Mouse (Mus musculus) common myeloid progenitor, adult 5-6 weeks (primary cell): ENCODE measurements around the gene Ehd2. TPM values are rescaled to one million over a fixed set of nuclear protein-coding genes. Genes with fewer than 3 reads are reported as not detected.

Experiments used
- ATAC-seq: replicated peaks from 2 replicates; pipeline ENCODE4 v1.8.0; 2016; ENCODE audit warnings: low read depth, mild to moderate bottlenecking, moderate TSS enrichment, inconsistent platforms; ENCODE audit not compliant: poor library complexity, severe bottlenecking
- total RNA-seq: library from RNA; stranded (forward); fragments of 200-1000, 187-1606 nt; gene quantifications from 2 replicates; pipeline ENCODE4 v1.2.3, GENCODE M21; 2017

Ehd2 gene
- total RNA-seq, 1 experiment from 2014 or later: 1.0 TPM

GRCm38 (mm10) chr7:15980246-15980645 is 12.9 kb upstream of the Ehd2 start:
- ATAC-seq: no peak

GRCm38 (mm10) chr7:15975904-15976303 is 8.5 kb upstream of the Ehd2 start:
- ATAC-seq: peak; percentile 80

DNA sequence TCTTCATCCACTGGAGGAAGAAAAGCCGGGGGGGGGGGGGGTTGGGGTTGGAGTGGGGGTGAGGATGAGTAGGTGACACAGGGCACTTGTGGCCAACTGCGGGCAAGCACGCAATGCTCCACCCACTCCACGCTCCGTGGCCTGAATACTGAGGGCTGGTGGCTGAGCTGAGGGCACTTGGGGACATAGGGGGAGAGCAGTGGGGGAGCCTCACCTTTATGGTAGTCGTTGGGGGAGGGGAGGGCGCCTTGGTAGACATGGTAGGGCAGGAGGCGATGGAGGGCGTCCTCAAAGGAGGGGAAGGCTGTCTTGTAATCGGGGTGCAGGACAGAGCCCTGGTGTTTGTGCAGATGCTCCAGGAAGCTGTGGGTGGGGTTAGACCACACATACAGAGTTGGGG is 8.1 kb upstream of the Ehd2 start:
- no peak for ATAC-seq

- ATAC-seq: peak; percentile 61
Observed at GRCm38 (mm10) chr7:15974712-15975111, 7.3 kb upstream of the Ehd2 start.

- ATAC-seq: no peak
Observed at GRCm38 (mm10) chr7:15972247-15972646, 4.9 kb upstream of the Ehd2 start.

DNA sequence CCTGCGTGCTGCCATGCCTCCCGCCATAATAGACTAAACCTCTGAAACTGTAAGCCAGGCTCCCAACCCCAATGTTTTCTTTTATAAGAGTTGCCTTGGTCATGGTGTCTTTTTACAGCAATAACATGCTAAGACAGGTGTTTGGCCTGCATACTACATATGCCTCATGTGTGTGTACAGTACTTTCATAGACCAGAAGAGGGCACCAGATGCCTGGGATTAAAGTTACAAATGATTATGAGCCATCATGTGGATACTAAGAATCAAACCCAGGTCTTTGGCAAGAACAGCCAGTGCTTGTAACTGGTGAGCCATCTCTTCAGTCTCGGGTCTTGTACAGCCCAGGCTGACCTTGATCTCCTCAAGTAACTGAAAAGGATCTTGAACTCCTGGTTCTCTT is 2.3 kb upstream of the Ehd2 start:
- no peak for ATAC-seq

GRCm38 (mm10) chr7:15968322-15968721 is 955 bp upstream of the Ehd2 start:
- no peak for ATAC-seq

GRCm38 (mm10) chr7:15966489-15966888 is 878 bp downstream of the Ehd2 start:
- ATAC-seq: no peak

DNA sequence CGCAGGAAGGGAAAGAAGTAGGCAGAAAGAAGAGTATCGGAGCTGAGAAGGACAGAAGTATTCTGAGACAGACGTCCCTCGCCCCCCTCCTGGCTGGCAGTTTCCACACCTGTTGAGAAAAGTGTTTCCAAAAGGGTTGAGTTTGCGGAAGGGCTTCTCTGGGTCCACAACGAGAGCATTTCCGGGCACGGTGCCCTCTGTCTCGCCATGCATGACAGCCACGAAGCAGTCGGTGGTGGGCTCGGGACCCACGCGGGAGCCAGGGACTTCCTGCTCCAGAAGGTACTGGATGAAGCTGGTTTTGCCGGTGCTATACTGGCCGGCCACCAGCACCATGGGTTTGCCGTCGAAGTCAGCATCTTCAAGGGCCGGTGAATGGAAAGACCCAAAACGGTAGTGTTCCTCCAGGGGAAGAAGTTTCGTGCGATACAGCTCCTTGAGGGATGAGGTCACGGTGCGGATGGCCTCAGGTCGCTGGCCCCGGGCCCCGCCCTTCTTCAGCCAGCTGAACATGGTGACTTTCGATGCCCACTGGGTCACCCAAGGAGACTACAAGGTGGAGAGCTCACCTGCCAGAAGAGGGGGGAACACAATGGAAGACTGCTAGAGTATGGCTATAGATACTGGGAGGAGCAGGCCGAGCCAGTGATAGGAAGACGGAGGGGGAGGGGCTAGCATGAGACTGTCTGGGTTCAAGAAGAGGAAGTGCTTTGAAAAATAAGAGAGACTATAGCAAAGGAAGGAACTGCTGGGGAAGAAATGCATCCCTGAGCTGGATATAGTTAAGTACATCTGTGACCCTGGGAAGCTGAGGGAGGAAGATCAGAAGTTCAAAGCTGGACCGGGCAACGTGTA is 3.3 kb downstream of the Ehd2 start:
- ATAC-seq: no peak

DNA sequence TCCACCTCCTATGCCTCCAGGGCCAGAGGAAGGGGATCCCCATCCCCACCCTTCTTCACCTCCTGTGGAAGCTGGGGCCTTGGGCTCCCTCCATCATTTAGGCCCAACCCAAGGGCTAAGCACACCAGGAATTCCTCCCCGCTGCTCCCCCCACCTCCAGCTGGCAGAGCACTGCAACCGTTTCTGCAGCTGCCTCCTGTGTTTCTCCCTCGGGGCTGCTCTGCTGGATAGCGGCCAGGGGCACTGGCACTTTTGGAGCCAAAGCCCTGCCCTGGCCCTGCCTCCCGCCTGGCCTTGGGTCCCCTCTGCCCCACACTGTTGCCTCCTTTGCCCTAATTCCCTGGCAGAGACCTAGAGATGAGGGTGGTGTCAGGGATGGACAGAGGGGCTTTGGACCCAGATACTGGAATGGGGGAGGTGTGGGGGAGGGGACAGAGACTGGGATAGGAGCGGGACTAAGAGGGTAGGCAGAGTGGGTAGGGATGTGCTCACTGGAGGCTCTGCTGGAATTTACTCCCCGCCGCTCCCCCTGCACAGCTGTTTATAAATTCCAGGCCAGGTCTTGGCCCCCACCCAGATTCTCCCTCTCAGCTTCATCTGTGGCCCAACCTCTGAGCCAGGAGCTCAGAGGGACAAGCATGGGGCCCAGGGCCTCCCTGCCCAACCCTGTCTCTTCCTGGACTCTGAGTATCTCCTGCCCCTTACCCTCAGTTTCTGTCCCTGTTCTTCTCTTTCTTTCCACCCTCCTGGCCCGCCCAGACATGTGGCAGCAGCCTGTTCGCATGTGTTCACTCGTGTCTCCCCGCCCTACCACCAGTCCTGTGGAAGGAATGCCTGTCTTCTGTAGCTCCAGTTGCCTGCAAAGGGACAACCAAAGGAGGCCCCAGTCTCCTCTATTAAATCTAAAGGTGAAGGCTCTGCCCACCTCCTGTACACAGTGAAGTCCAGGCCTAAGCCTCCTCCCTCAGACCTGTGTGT is 4.8 kb downstream of the Ehd2 start:
- no peak for ATAC-seq

GRCm38 (mm10) chr7:15961798-15962197 is 5.6 kb downstream of the Ehd2 start:
- no peak for ATAC-seq

- no peak for ATAC-seq
Observed at GRCm38 (mm10) chr7:15961239-15961638, 6.1 kb downstream of the Ehd2 start.

DNA sequence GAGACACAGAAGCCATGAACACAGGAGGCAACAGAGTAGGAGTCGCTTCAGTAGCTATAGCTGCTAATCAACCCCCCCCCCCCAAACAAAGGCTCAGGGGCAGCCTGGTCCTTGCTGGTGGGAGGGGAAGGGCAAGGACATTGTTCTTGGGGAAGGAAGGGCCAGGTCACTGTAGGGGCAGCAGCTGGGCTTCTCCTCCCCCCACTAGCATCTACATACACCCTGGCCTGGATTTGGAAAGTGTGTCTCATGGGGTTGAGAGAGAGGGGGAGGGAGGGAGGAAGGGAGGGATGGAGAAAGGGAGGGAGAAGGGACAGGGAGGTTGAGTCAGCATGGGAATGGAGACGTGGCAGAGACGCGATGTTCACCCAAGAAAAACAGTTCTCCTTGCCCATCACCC is 6.7 kb downstream of the Ehd2 start:
- no peak for ATAC-seq

DNA sequence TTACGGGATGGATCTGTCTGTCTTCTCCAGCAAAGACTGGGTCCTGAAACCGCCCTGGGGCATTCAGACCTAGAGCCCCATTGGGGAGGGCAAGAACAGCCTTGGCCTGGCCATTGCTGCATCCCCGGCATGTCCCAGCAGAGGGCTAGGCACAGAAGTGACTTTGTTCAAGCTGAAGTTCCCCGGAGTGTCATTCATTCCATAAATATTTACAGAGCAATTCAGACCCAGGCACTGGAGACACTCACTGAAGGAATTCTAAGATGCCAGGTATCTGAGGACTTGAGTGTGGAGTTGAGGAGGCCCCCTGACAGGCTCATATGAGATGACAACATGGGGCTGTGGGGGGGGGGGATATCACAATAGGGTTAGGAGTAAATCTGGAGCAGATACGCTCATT is 11.2 kb downstream of the Ehd2 start:
- ATAC-seq: no peak

DNA sequence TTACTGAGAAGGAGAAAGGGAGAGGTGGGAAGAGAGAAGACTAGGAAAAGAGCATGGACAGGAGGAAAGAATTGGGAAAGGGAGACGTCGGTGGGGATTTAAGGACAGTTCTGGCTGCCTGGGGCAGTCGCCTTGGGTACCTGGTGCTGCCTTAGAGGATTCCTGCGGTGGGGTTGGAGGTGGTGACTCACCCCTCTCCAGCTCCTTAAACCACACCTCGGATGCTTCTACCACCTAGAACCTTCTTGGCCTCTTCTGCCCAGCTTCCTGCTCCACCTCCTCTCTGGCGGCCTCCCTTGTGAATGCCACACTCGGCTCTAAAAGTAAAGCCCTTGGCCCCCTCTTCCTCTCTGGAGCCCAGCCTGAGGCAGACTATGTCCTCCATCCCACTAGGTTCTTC is 11.9 kb downstream of the Ehd2 start:
- peak; percentile 33 for ATAC-seq

- peak; percentile 46 for ATAC-seq
Observed at GRCm38 (mm10) chr7:15954978-15955443, 12.4 kb downstream of the Ehd2 start.

- ATAC-seq: peak; percentile 6; the same call in 1 of the 2 replicates
Observed at GRCm38 (mm10) chr7:15954436-15954835, 12.9 kb downstream of the Ehd2 start.

DNA sequence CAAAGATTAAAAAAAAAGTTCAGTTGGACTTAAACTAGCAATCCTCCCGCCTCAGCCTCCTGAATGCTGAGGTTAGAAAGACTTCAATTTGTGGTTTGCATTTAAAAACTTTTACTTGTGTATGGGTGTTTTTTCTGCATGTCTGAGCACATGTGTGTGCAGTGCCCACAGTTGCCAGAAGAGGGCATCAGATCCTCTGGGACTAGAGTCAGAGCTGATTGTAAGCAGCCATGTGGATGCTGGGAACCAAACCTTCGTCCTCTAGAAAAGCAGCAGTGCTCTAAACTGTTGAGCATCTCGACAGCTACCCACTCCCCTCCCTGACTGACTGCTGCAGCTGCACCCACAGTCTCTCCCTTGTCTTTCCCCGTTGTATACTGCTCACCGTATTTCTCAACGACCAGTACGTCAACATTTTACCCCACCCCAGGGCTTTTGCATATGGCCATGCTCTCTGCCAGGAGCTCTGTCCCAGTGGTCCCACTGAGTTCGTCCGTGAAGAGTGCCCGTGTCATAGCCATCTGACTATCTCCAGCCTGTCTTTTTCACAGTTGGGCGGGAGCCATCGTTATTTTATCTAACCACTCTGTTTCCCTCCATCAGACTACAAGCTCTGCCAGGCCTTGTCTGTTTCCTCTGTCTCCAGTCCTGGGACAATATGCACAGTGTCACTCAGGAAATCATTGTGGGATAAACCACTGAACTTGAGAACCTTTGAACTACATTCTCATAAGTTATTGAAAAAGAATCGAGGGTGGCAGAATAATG is 13.9 kb downstream of the Ehd2 start:
- peak; percentile 43 for ATAC-seq

DNA sequence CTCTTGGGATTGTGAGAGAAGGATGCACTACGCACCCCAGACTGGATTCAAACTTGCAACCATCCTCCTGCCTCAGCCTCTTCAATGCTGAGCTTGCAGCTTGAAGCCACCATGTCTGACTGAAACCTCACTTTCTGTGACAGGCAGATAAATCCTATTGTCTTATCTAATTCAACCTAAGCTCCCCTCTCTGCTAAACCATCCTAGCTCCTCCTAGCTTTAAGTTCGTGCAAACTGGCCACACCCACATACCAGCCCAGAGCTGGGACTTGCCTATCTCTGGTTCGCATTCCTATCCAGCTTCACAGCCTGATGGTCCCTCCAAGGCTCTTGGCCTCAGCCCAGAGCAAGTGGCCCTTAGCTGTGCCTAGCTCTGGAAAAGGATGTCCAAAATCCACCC is 15.0 kb downstream of the Ehd2 start:
- ATAC-seq: peak; percentile 13; the same call in 1 of the 2 replicates

- no peak for ATAC-seq
Observed at GRCm38 (mm10) chr7:15950008-15950407, 17.4 kb downstream of the Ehd2 start.
